In genomic region chr2:50824782-50825181, GRCm38 (mm10) we compare ENCODE assay signal across 17 mouse cellular contexts.
DNase-seq lines count a peak whose midpoint lies in the region; ATAC-seq and TF ChIP-seq lines count a peak whose summit lies in the region.
"Had no signal": no experiment of that assay in that cellular context is flagged by ENCODE, and none has a peak within 500 bp of the region (broad histone marks: within the 10 kb centered on the region; RNA-seq: fewer than 3 reads in every experiment).

No protein-coding gene starts in this region.

- TF ChIP-seq CTCF in heart, adult 2 months (IDR thresholded peaks at IDR 0.05): no peak
- TF ChIP-seq CTCF in liver, adult 2 months (IDR thresholded peaks at IDR 0.05; ENCODE audit: low read depth, low read length): no peak

- 28% methylated on average over 3 of the region's 3 CpGs for WGBS in heart, adult 2 months
- 33% methylated on average over 3 of the region's 3 CpGs for WGBS in heart, embryonic 11.5 days (ENCODE audit: insufficient replicate concordance)
- WGBS in liver, adult 2 months: 70% methylated on average over 3 of the region's 3 CpGs
- WGBS in embryonic facial prominence, embryonic 11.5 days: 43% methylated on average over 3 of the region's 3 CpGs

- no peak for ATAC-seq in heart, embryonic 11.5 days (replicated peaks; ENCODE audit: insufficient number of reproducible peaks, low FRiP score, low TSS enrichment)
- ATAC-seq in embryonic facial prominence, embryonic 11.5 days (replicated peaks; ENCODE audit: insufficient number of reproducible peaks, low FRiP score, low TSS enrichment, low read depth): no peak
- ATAC-seq: forebrain, embryonic 15.5 days had no signal

- TF ChIP-seq EP300 in heart, adult 2 months (IDR thresholded peaks at IDR 0.05; ENCODE audit: insufficient read depth, low read depth, low read length): no peak

- H3K9me3 ChIP-seq in heart, embryonic 11.5 days (replicated peaks; ENCODE audit: control insufficient read depth, low read length): no peaks in the 10 kb centered on the region
- H3K9me3 ChIP-seq in embryonic facial prominence, embryonic 11.5 days (replicated peaks; ENCODE audit: control insufficient read depth, low read length): no peaks in the 10 kb centered on the region
- H3K9me3 ChIP-seq: forebrain, embryonic 15.5 days; hindbrain, embryonic 12.5 days; midbrain, embryonic 12.5 days had no signal

- no peak overlapping the region for H3K4me3 ChIP-seq in heart, adult 2 months
- H3K4me3 ChIP-seq in heart, embryonic 11.5 days (ENCODE audit: low read depth, low read length): no peak overlapping the region
- no peak overlapping the region for H3K4me3 ChIP-seq in liver, adult 2 months (ENCODE audit: insufficient read depth, low read depth, low read length)
- H3K4me3 ChIP-seq in embryonic facial prominence, embryonic 11.5 days (ENCODE audit: low read depth, low read length): no peak overlapping the region
- H3K4me3 ChIP-seq: forebrain, embryonic 15.5 days; hindbrain, embryonic 12.5 days; midbrain, embryonic 12.5 days had no signal

- TF ChIP-seq POLR2A in heart, adult 2 months (IDR thresholded peaks at IDR 0.05; ENCODE audit: insufficient read depth, low read depth, low read length): no peak
- no peak for TF ChIP-seq POLR2A in liver, adult 2 months (IDR thresholded peaks at IDR 0.05; ENCODE audit: extremely low read depth, insufficient read depth, low read length)

- DNase-seq in heart, adult 2 months: no peak
- DNase-seq in liver, adult 2 months (ENCODE audit: extremely low read depth, low read depth, low spot score): peak; percentile 36
- DNase-seq in liver: no peak
- DNase-seq in embryonic facial prominence, embryonic 11.5 days (ENCODE audit: low spot score): peak; percentile 26
- peak; percentile 23 for DNase-seq in kidney, postnatal 14 days
- DNase-seq in urinary bladder, postnatal 4 days (ENCODE audit: low spot score in 2 of 2): no peak
- DNase-seq in thymus, postnatal 0 days (ENCODE audit: low spot score): no peak
- DNase-seq: adrenal gland, adult 2 months; cerebellum, adult 11-12 months; gastrocnemius, postnatal 10 days; lung, postnatal 36 days; right cerebral cortex, postnatal 14 days had no signal

- H3K4me1 ChIP-seq in heart, adult 2 months (ENCODE audit: control insufficient read depth, insufficient read depth, low read length): peaks cover 1% of the 10 kb centered on the region; the same call in 1 of the 2 replicates
- no peaks in the 10 kb centered on the region for H3K4me1 ChIP-seq in heart, embryonic 11.5 days (ENCODE audit: control insufficient read depth, insufficient read depth, low read length)
- H3K4me1 ChIP-seq in liver, adult 2 months (ENCODE audit: control insufficient read depth, insufficient read depth, low read length): peaks cover 2% of the 10 kb centered on the region; the same call in 1 of the 2 replicates
- no peaks in the 10 kb centered on the region for H3K4me1 ChIP-seq in embryonic facial prominence, embryonic 11.5 days (ENCODE audit: control insufficient read depth, insufficient read depth, low read length)
- H3K4me1 ChIP-seq: forebrain, embryonic 15.5 days; hindbrain, embryonic 12.5 days; midbrain, embryonic 12.5 days had no signal

- no peaks in the 10 kb centered on the region for H3K27me3 ChIP-seq in heart, adult 2 months (ENCODE audit: control insufficient read depth, insufficient read depth, low read length)
- no peaks in the 10 kb centered on the region for H3K27me3 ChIP-seq in heart, embryonic 11.5 days (ENCODE audit: control insufficient read depth, insufficient read depth, low read length)
- no peaks in the 10 kb centered on the region for H3K27me3 ChIP-seq in liver, adult 2 months (ENCODE audit: control insufficient read depth, insufficient read depth, low read length)
- H3K27me3 ChIP-seq in embryonic facial prominence, embryonic 11.5 days (ENCODE audit: control insufficient read depth, insufficient read depth, low read length): no peaks in the 10 kb centered on the region
- H3K27me3 ChIP-seq: forebrain, embryonic 15.5 days; hindbrain, embryonic 12.5 days; midbrain, embryonic 12.5 days had no signal

- peak overlapping the region; percentile 8; the same call in 1 of the 2 replicates for H3K27ac ChIP-seq in heart, adult 2 months
- no peak overlapping the region for H3K27ac ChIP-seq in heart, embryonic 11.5 days (ENCODE audit: low read depth, low read length)
- H3K27ac ChIP-seq in liver, adult 2 months (replicated peaks; ENCODE audit: insufficient read depth, low read depth, low read length): peak overlapping the region; percentile 54
- H3K27ac ChIP-seq in embryonic facial prominence, embryonic 11.5 days (replicated peaks; ENCODE audit: low read depth, low read length): no peak overlapping the region
- H3K27ac ChIP-seq: forebrain, embryonic 15.5 days; hindbrain, embryonic 12.5 days; midbrain, embryonic 12.5 days had no signal

- intact Hi-C loops in heart, adult 2 months (cut with DNase I): no loop called here

- no peaks in the 10 kb centered on the region for H3K36me3 ChIP-seq in heart, adult 2 months (ENCODE audit: control insufficient read depth, insufficient read depth, low read length)
- no peaks in the 10 kb centered on the region for H3K36me3 ChIP-seq in heart, embryonic 11.5 days (ENCODE audit: control insufficient read depth, insufficient read depth, low read length)
- H3K36me3 ChIP-seq in liver, adult 2 months (ENCODE audit: control insufficient read depth, insufficient read depth, low read length): no peaks in the 10 kb centered on the region
- H3K36me3 ChIP-seq in embryonic facial prominence, embryonic 11.5 days (replicated peaks; ENCODE audit: control insufficient read depth, insufficient read depth, low read depth, low read length): no peaks in the 10 kb centered on the region
- H3K36me3 ChIP-seq: forebrain, embryonic 15.5 days; hindbrain, embryonic 12.5 days; midbrain, embryonic 12.5 days had no signal

- H3K4me2 ChIP-seq in heart, embryonic 11.5 days: no peak overlapping the region
- no peak overlapping the region for H3K4me2 ChIP-seq in embryonic facial prominence, embryonic 11.5 days (ENCODE audit: low read depth, low read length)
- H3K4me2 ChIP-seq: forebrain, embryonic 15.5 days; hindbrain, embryonic 12.5 days; liver, embryonic 11.5 days; midbrain, embryonic 12.5 days had no signal

- no peaks in the 10 kb centered on the region for H3K79me2 ChIP-seq in heart, adult 2 months (replicated peaks; ENCODE audit: control insufficient read depth, insufficient read depth, low read length)
- no peaks in the 10 kb centered on the region for H3K79me2 ChIP-seq in liver, adult 2 months (ENCODE audit: control insufficient read depth, insufficient read depth, low read length)

- H3K9ac ChIP-seq in heart, adult 2 months (ENCODE audit: low read depth, low read length): no peak overlapping the region
- no peak overlapping the region for H3K9ac ChIP-seq in heart, embryonic 11.5 days (ENCODE audit: low read depth, low read length)
- no peak overlapping the region for H3K9ac ChIP-seq in liver, adult 2 months (ENCODE audit: low read depth, low read length)
- H3K9ac ChIP-seq in embryonic facial prominence, embryonic 11.5 days (replicated peaks; ENCODE audit: low read length): no peak overlapping the region
- H3K9ac ChIP-seq: forebrain, embryonic 15.5 days; hindbrain, embryonic 12.5 days; midbrain, embryonic 12.5 days had no signal

Comparison
In these comparisons a context has a peak if more than half of its experiments do, and no peak if none do; other contexts are left out.
1. DNase-seq: peak in liver, adult 2 months (single experiment), embryonic facial prominence, embryonic 11.5 days (single experiment) and kidney, postnatal 14 days (single experiment); none in heart, adult 2 months (0 of 2), liver (single experiment), urinary bladder, postnatal 4 days (0 of 2) and thymus, postnatal 0 days (single experiment).
2. H3K27ac ChIP-seq: peak in heart, adult 2 months (single experiment) and liver, adult 2 months (single experiment); none in heart, embryonic 11.5 days (single experiment) and embryonic facial prominence, embryonic 11.5 days (single experiment).